ENCODE assay signal across 8 mouse cellular contexts in genomic region chr1:186609793-186610233, GRCm38 (mm10).
DNase-seq lines count a peak whose midpoint lies in the region; ATAC-seq and TF ChIP-seq lines count a peak whose summit lies in the region.

No protein-coding gene starts in this region.

- peak overlapping the region; percentile 30 for H3K4me2 ChIP-seq in hindbrain, embryonic 13.5 days
- H3K4me2 ChIP-seq in lung, postnatal 0 days (replicated peaks; ENCODE audit: low read depth, low read length), result peak overlapping the region; percentile 41
- H3K4me2 ChIP-seq in stomach, embryonic 16.5 days (ENCODE audit: low read depth, low read length), result peak overlapping the region; percentile 33

- peak overlapping the region; percentile 87 for H3K27ac ChIP-seq in gastrocnemius, adult 2 months
- no peak overlapping the region; the same call in 1 of the 2 replicates for H3K27ac ChIP-seq in hindbrain, embryonic 13.5 days
- 0 out of 2 replicates have a peak overlapping the region, but pooled peaks have one; percentile 54 for H3K27ac ChIP-seq in lung, postnatal 0 days (ENCODE audit: low read length)
- H3K27ac ChIP-seq in stomach, embryonic 16.5 days (ENCODE audit: low read length), result no peak overlapping the region

- WGBS in hindbrain, embryonic 13.5 days, result 2% methylated on average over 9 of the region's 10 CpGs
- 4% methylated on average over 9 of the region's 10 CpGs for WGBS in lung, postnatal 0 days
- WGBS in stomach, embryonic 16.5 days, result 21% methylated on average over 9 of the region's 10 CpGs

- no peaks in the 10 kb centered on the region for H3K9me3 ChIP-seq in hindbrain, embryonic 13.5 days
- H3K9me3 ChIP-seq in lung, postnatal 0 days (ENCODE audit: low read length), result no peaks in the 10 kb centered on the region
- H3K9me3 ChIP-seq in stomach, embryonic 16.5 days (replicated peaks; ENCODE audit: control insufficient read depth, low read length), result no peaks in the 10 kb centered on the region

- TF ChIP-seq CTCF in gastrocnemius, adult 2 months (IDR thresholded peaks at IDR 0.05), result no peak
- no peak for TF ChIP-seq CTCF in lung, postnatal 0 days (IDR thresholded peaks at IDR 0.05)

- H3K27me3 ChIP-seq in hindbrain, embryonic 13.5 days, result no peaks in the 10 kb centered on the region
- H3K27me3 ChIP-seq in lung, postnatal 0 days (replicated peaks; ENCODE audit: insufficient read depth, low read length), result no peaks in the 10 kb centered on the region
- no peaks in the 10 kb centered on the region for H3K27me3 ChIP-seq in stomach, embryonic 16.5 days (ENCODE audit: control insufficient read depth, insufficient read depth, low read length)

- intact Hi-C loops in gastrocnemius, adult 2 months (cut with DNase I), result no loop called here

- H3K4me1 ChIP-seq in hindbrain, embryonic 13.5 days (replicated peaks), result peaks cover 11% of the 10 kb centered on the region
- H3K4me1 ChIP-seq in lung, postnatal 0 days (ENCODE audit: insufficient read depth, low read depth, low read length), result peaks cover 7% of the 10 kb centered on the region
- H3K4me1 ChIP-seq in stomach, embryonic 16.5 days (ENCODE audit: control insufficient read depth, insufficient read depth, low read length), result peaks cover 7% of the 10 kb centered on the region

- peak overlapping the region; percentile 32 for H3K4me3 ChIP-seq in gastrocnemius, adult 2 months
- 0 out of 2 replicates have a peak overlapping the region, but pooled peaks have one; percentile 1 for H3K4me3 ChIP-seq in hindbrain, embryonic 13.5 days
- H3K4me3 ChIP-seq in lung, postnatal 0 days (ENCODE audit: low read depth, low read length), result 0 out of 2 replicates have a peak overlapping the region, but pooled peaks have one; percentile 0
- no peak overlapping the region for H3K4me3 ChIP-seq in stomach, embryonic 16.5 days (replicated peaks; ENCODE audit: low read length)

- H3K9ac ChIP-seq in hindbrain, embryonic 13.5 days, result peak overlapping the region; percentile 19; the same call in 1 of the 2 replicates
- no peak overlapping the region for H3K9ac ChIP-seq in lung, postnatal 0 days (replicated peaks; ENCODE audit: low read depth)
- H3K9ac ChIP-seq in stomach, embryonic 16.5 days (ENCODE audit: low read length), result peak overlapping the region; percentile 16; the same call in 1 of the 2 replicates

- DNase-seq in frontal cortex, postnatal 10 days (ENCODE audit: low spot score in 2 of 2), result no peak
- peak; percentile 4 for DNase-seq in adrenal gland, postnatal 25 days
- peak; percentile 73 for DNase-seq in gastrocnemius, adult 2 months
- peak; percentile 95 for DNase-seq in lung, postnatal 0 days (ENCODE audit: low spot score)
- DNase-seq in c-Kit-positive CD71-positive TER-119-positive erythroid progenitor cells, embryonic 14.5 days (ENCODE audit: low spot score), result no peak

- ATAC-seq in frontal cortex, adult (ENCODE audit: low TSS enrichment), result peak; percentile 82
- peak; percentile 80 for ATAC-seq in hindbrain, embryonic 13.5 days (ENCODE audit: low FRiP score)
- peak; percentile 96 for ATAC-seq in lung, postnatal 0 days
- peak; percentile 88 for ATAC-seq in stomach, embryonic 16.5 days (ENCODE audit: insufficient read depth, low FRiP score)

- peak; percentile 66 for TF ChIP-seq EP300 in lung, postnatal 0 days (IDR thresholded peaks at IDR 0.05)

- no peaks in the 10 kb centered on the region for H3K36me3 ChIP-seq in hindbrain, embryonic 13.5 days
- H3K36me3 ChIP-seq in lung, postnatal 0 days (ENCODE audit: insufficient read depth, low read length), result no peaks in the 10 kb centered on the region
- H3K36me3 ChIP-seq in stomach, embryonic 16.5 days (ENCODE audit: control insufficient read depth, insufficient read depth, low read length), result no peaks in the 10 kb centered on the region

Comparison
In these comparisons a context has a peak if more than half of its experiments do, and no peak if none do; other contexts are left out.
1. DNase-seq: peak in adrenal gland, postnatal 25 days (single experiment), gastrocnemius, adult 2 months (single experiment) and lung, postnatal 0 days (single experiment); none in frontal cortex, postnatal 10 days (0 of 2) and c-Kit-positive CD71-positive TER-119-positive erythroid progenitor cells, embryonic 14.5 days (single experiment).
2. H3K27ac ChIP-seq: peak in gastrocnemius, adult 2 months (single experiment) and lung, postnatal 0 days (single experiment); none in hindbrain, embryonic 13.5 days (single experiment) and stomach, embryonic 16.5 days (single experiment).
3. Peak in every context shown above with its lines, with median percentiles within 50 percentile points of each other: ATAC-seq and H3K4me2 ChIP-seq.